Mouse (Mus musculus): ENCODE measurements around the gene Trpd52l3.
"Not testable (repeated sequence)": the region's sequence is repeated elsewhere in the genome, so short reads cannot be mapped to it uniquely, and the experiment has no call there.

The Trpd52l3 gene

GRCm38 (mm10) chr19:30003621-30004020 is at the start of gene Trpd52l3:
Gene Trpd52l3 (plus strand): TSS chr19:30003790.
- in situ Hi-C loops (cut with MboI, MseI), result no loop called here

GRCm38 (mm10) chr19:29953833-29954232 is 49.8 kb upstream of the Trpd52l3 start:
- in situ Hi-C loops (cut with MboI, MseI), result loop anchor here (10.0 kb wide), 1 partner anchor 129 kb away; no protein-coding TSS in a partner anchor

GRCm38 (mm10) chr19:29955454-29955853 is 48.1 kb upstream of the Trpd52l3 start:
- in situ Hi-C loops (cut with MboI, MseI), result loop anchor here (10.0 kb wide), 1 partner anchor 131 kb away; no protein-coding TSS in a partner anchor

GRCm38 (mm10) chr19:29960906-29961305 is 42.7 kb upstream of the Trpd52l3 start:
- in situ Hi-C loops (cut with MboI, MseI), result loop anchor here (5.0 kb wide), 1 partner anchor 84 kb away; no protein-coding TSS in a partner anchor

- in situ Hi-C loops (cut with MboI, MseI), result loop anchor here (5.0 kb wide), 1 partner anchor 85 kb away; no protein-coding TSS in a partner anchor
Measured at GRCm38 (mm10) chr19:29961842-29962241, 41.7 kb upstream of the Trpd52l3 start.

- in situ Hi-C loops (cut with MboI, MseI), result loop anchor here (5.0 kb wide), 1 partner anchor 86 kb away; no protein-coding TSS in a partner anchor
Measured at GRCm38 (mm10) chr19:29963598-29964092, 39.9 kb upstream of the Trpd52l3 start.

GRCm38 (mm10) chr19:29967960-29968359 is 35.6 kb upstream of the Trpd52l3 start:
- in situ Hi-C loops (cut with MboI, MseI), result no loop called here

GRCm38 (mm10) chr19:29973396-29973795 is 30.2 kb upstream of the Trpd52l3 start:
- in situ Hi-C loops (cut with MboI, MseI), result no loop called here

GRCm38 (mm10) chr19:29978847-29979246 is 24.7 kb upstream of the Trpd52l3 start:
- in situ Hi-C loops (cut with MboI, MseI), result no loop called here

- in situ Hi-C loops (cut with MboI, MseI), result loop anchor here (10.0 kb wide), 1 partner anchor 1805 kb away; no protein-coding TSS in a partner anchor
Measured at GRCm38 (mm10) chr19:29979452-29980089, 24.0 kb upstream of the Trpd52l3 start.

- in situ Hi-C loops (cut with MboI, MseI), result loop anchor here (10.0 kb wide), 1 partner anchor 1800 kb away; no protein-coding TSS in a partner anchor
Measured at GRCm38 (mm10) chr19:29984208-29985005, 19.2 kb upstream of the Trpd52l3 start.

- in situ Hi-C loops (cut with MboI, MseI), result loop anchor here (10.0 kb wide), 1 partner anchor 1798 kb away; no protein-coding TSS in a partner anchor
Measured at GRCm38 (mm10) chr19:29986464-29987091, 17.0 kb upstream of the Trpd52l3 start.

- in situ Hi-C loops (cut with MboI, MseI), result no loop called here
Measured at GRCm38 (mm10) chr19:30000406-30001365, 2.9 kb upstream of the Trpd52l3 start.

- in situ Hi-C loops (cut with MboI, MseI), result no loop called here
Measured at GRCm38 (mm10) chr19:30001550-30001949, 2.0 kb upstream of the Trpd52l3 start.

- in situ Hi-C loops (cut with MboI, MseI), result no loop called here
Measured at GRCm38 (mm10) chr19:30006371-30006770, 2.8 kb downstream of the Trpd52l3 start.

GRCm38 (mm10) chr19:30010520-30011296 is 7.1 kb downstream of the Trpd52l3 start:
- in situ Hi-C loops (cut with MboI, MseI), result no loop called here

GRCm38 (mm10) chr19:30014331-30014730 is 10.7 kb downstream of the Trpd52l3 start:
- in situ Hi-C loops (cut with MboI, MseI), result no loop called here

- in situ Hi-C loops (cut with MboI, MseI), result no loop called here
Measured at GRCm38 (mm10) chr19:30016156-30016555, 12.6 kb downstream of the Trpd52l3 start.

- in situ Hi-C loops (cut with MboI, MseI), result not testable (repeated sequence)
Measured at GRCm38 (mm10) chr19:30023419-30023818, 19.8 kb downstream of the Trpd52l3 start.
